Mouse (Mus musculus) neutrophil, adult 5-6 weeks (primary cell): Measurements from ENCODE around the gene Otogl. TPM values are rescaled to one million over a fixed set of nuclear protein-coding genes. Genes with fewer than 3 reads are reported as not detected.
"Not testable (repeated sequence)": the region's sequence is repeated elsewhere in the genome, so short reads cannot be mapped to it uniquely, and the experiment has no call there.

Experiments
- ATAC-seq: fragments of 151-379, 151-347 bp; 2 replicates; pipeline ENCODE4 v1.8.0; 2017; ENCODE audit warnings: mild to moderate bottlenecking, moderate TSS enrichment; ENCODE audit not compliant: insufficient number of reproducible peaks, poor library complexity, low FRiP score, severe bottlenecking; ENCODE audit errors: extremely low read depth
- total RNA-seq: library from RNA; stranded (forward); fragments of 200-1000 nt; gene quantifications from 2 replicates; pipeline ENCODE4 v1.2.3, GENCODE M21; 2017

Otogl gene
- total RNA-seq, 1 experiment from 2014 or later: not detected

GRCm38 (mm10) chr10:107834452-107835239, 77.3 kb downstream of the Otogl start:
- ATAC-seq: no peak

GRCm38 (mm10) chr10:107829151-107829550, 82.8 kb downstream of the Otogl start:
- ATAC-seq: no peak

- no peak for ATAC-seq
Measured at GRCm38 (mm10) chr10:107813814-107814483, 98.0 kb downstream of the Otogl start.

GRCm38 (mm10) chr10:107810649-107811398, 101.1 kb downstream of the Otogl start:
- no peak for ATAC-seq

GRCm38 (mm10) chr10:107805203-107805602, 106.7 kb downstream of the Otogl start:
- no peak for ATAC-seq

GRCm38 (mm10) chr10:107804285-107804684, 107.6 kb downstream of the Otogl start:
- not testable (repeated sequence) for ATAC-seq

GRCm38 (mm10) chr10:107799671-107800353, 112.1 kb downstream of the Otogl start:
- ATAC-seq: no peak

- ATAC-seq: no peak
Measured at GRCm38 (mm10) chr10:107794812-107795756, 116.8 kb downstream of the Otogl start.

GRCm38 (mm10) chr10:107792491-107792890, 119.4 kb downstream of the Otogl start:
- no peak for ATAC-seq

GRCm38 (mm10) chr10:107779548-107779947, 132.4 kb downstream of the Otogl start:
- no peak for ATAC-seq

GRCm38 (mm10) chr10:107759624-107760023, 152.3 kb downstream of the Otogl start:
- ATAC-seq: no peak

- no peak for ATAC-seq
Measured at GRCm38 (mm10) chr10:107753471-107753870, 158.5 kb downstream of the Otogl start.

GRCm38 (mm10) chr10:107752351-107753143, 159.4 kb downstream of the Otogl start:
- no peak for ATAC-seq

GRCm38 (mm10) chr10:107751944-107752343, 160.0 kb downstream of the Otogl start:
- ATAC-seq: no peak

GRCm38 (mm10) chr10:107747566-107747965, 164.4 kb downstream of the Otogl start:
- no peak for ATAC-seq

GRCm38 (mm10) chr10:107746717-107747116, 165.2 kb downstream of the Otogl start:
- ATAC-seq: no peak

GRCm38 (mm10) chr10:107739815-107740214, 172.1 kb downstream of the Otogl start:
- ATAC-seq: no peak
